Mouse (Mus musculus): ENCODE data around the gene Gm20835.
"Not testable (repeated sequence)": the region's sequence is repeated elsewhere in the genome, so short reads cannot be mapped to it uniquely, and the experiment has no call there.

Gm20835 gene

GRCm38 (mm10) chrY:36735190-36735589 lies at the start of gene Gm20835:
Gene Gm20835 (minus strand): TSS chrY:36735290.
- DNase-seq, result not testable (repeated sequence)

Data from thymus, postnatal 25 days (tissue).